ENCODE assay signal across 24 mouse cellular contexts in the genomic region with DNA sequence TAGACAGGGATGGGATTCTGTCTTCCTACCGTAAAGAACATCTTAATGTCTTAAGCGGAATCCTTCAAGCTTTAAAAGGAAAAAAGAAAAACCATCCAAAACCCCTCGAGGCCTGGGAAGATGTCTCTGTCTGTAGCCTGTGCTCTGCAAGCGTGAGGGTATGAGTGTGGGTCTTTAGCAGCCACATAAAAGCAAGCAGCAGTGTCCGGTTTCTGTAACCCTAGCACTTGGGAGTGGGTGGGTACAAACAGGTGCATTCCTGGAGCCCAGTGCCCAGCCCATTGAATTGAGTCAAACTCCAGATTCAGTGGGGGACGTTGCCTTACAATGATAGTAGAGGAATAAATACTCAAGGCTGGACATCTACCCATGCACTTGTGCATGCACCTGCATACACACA.
"Had no signal": no experiment of that assay in that cellular context is flagged by ENCODE, and none has a peak within 500 bp of the region (broad histone marks: within the 10 kb centered on the region; RNA-seq: fewer than 3 reads in every experiment).

No protein-coding gene starts in this region.

- H3K4me2 ChIP-seq: heart, embryonic 12.5 days; hindbrain, embryonic 12.5 days; hindbrain, embryonic 14.5 days; intestine, embryonic 15.5 days; kidney, embryonic 15.5 days; limb, embryonic 12.5 days; liver, embryonic 11.5 days had no signal

- H3K4me1 ChIP-seq: heart, embryonic 12.5 days; intestine, embryonic 15.5 days; limb, embryonic 10.5 days; limb, embryonic 12.5 days had no signal

- H3K4me3 ChIP-seq: gastrocnemius, adult 2 months; heart, adult 2 months; heart, embryonic 10.5 days; heart, embryonic 12.5 days; hindbrain, embryonic 10.5 days; hindbrain, embryonic 12.5 days; intestine, embryonic 15.5 days; kidney, embryonic 15.5 days; layer of hippocampus, adult 2 months; left cerebral cortex, adult 2 months; limb, embryonic 10.5 days; limb, embryonic 12.5 days had no signal

- H3K9ac ChIP-seq: heart, embryonic 12.5 days; hindbrain, embryonic 12.5 days; hindbrain, embryonic 14.5 days; intestine, embryonic 15.5 days; kidney, embryonic 15.5 days; limb, embryonic 12.5 days had no signal

- H3K27me3 ChIP-seq: heart, embryonic 12.5 days; hindbrain, embryonic 12.5 days; intestine, embryonic 15.5 days; kidney, embryonic 15.5 days; limb, embryonic 12.5 days had no signal

- DNase-seq: gastrocnemius, adult 2 months; gastrocnemius, postnatal 10 days; gastrocnemius, postnatal 25 days; heart, adult 2 months; heart, postnatal 10 days; heart, postnatal 4 days; kidney, adult 2 months; kidney, adult 9 months; liver had no signal

- H3K27ac ChIP-seq: gastrocnemius, adult 2 months; heart, adult 2 months; heart, embryonic 10.5 days; hindbrain, embryonic 10.5 days; hindbrain, embryonic 12.5 days; hindbrain, embryonic 14.5 days; intestine, embryonic 15.5 days; kidney, embryonic 15.5 days; layer of hippocampus, adult 2 months; left cerebral cortex, adult 2 months; limb, embryonic 10.5 days; limb, embryonic 12.5 days had no signal

- ATAC-seq: hindbrain, embryonic 16.5 days; inflammation-experienced regulatory T-cells, adult 6 months; intestine, embryonic 15.5 days; intestine, postnatal 0 days had no signal

- H3K9me3 ChIP-seq: heart, embryonic 10.5 days; heart, embryonic 12.5 days; hindbrain, embryonic 10.5 days; hindbrain, embryonic 12.5 days; intestine, embryonic 15.5 days; kidney, embryonic 15.5 days; limb, embryonic 10.5 days; limb, embryonic 12.5 days had no signal
